Comparison of ENCODE assay signal across 8 mouse cellular contexts in genomic region chr1:86531547-86532321, GRCm38 (mm10). TPM values are rescaled to one million over a fixed set of nuclear protein-coding genes. Genes with fewer than 3 reads are reported as not detected.
DNase-seq lines count a peak whose midpoint lies in the region; ATAC-seq lines count a peak whose summit lies in the region.

No protein-coding gene starts in this region.

- H3K4me2 ChIP-seq in kidney, embryonic 16.5 days (replicated peaks; ENCODE audit: low read depth, low read length) = peak overlapping the region; percentile 24
- H3K4me2 ChIP-seq in midbrain, embryonic 15.5 days = peak overlapping the region; percentile 24

- H3K4me3 ChIP-seq in forebrain, embryonic 10.5 days = peak overlapping the region; percentile 33
- H3K4me3 ChIP-seq in kidney, embryonic 16.5 days (ENCODE audit: low read length) = peak overlapping the region; percentile 18; the same call in 1 of the 2 replicates
- H3K4me3 ChIP-seq in midbrain, embryonic 15.5 days = peak overlapping the region; percentile 3; the same call in 1 of the 2 replicates

- peak; percentile 49 for ATAC-seq in kidney, embryonic 16.5 days (ENCODE audit: low FRiP score, low TSS enrichment)
- ATAC-seq in midbrain, embryonic 15.5 days (replicated peaks) = peak; percentile 16
- no peak for ATAC-seq in inflammation-experienced regulatory T-cells, adult 6 months

- H3K4me1 ChIP-seq in forebrain, embryonic 10.5 days = peaks cover 39% of the 10 kb centered on the region
- H3K4me1 ChIP-seq in kidney, embryonic 16.5 days (ENCODE audit: insufficient read depth, low read length) = peaks cover 31% of the 10 kb centered on the region
- peaks cover 39% of the 10 kb centered on the region for H3K4me1 ChIP-seq in midbrain, embryonic 15.5 days

- peak overlapping the region; percentile 45 for H3K27ac ChIP-seq in forebrain, embryonic 10.5 days
- peak overlapping the region; percentile 71 for H3K27ac ChIP-seq in kidney, embryonic 16.5 days (ENCODE audit: low read length)
- H3K27ac ChIP-seq in midbrain, embryonic 15.5 days = peak overlapping the region; percentile 47

- 5% methylated on average over 13 of the region's 13 CpGs for WGBS in forebrain, embryonic 10.5 days
- WGBS in kidney, embryonic 16.5 days = 4% methylated on average over 13 of the region's 13 CpGs
- 7% methylated on average over 13 of the region's 13 CpGs for WGBS in midbrain, embryonic 15.5 days

- H3K9ac ChIP-seq in kidney, embryonic 16.5 days (replicated peaks; ENCODE audit: low read length) = peak overlapping the region; percentile 52
- no peak overlapping the region for H3K9ac ChIP-seq in midbrain, embryonic 15.5 days

- H3K36me3 ChIP-seq in forebrain, embryonic 10.5 days (replicated peaks) = peaks cover 63% of the 10 kb centered on the region
- peaks cover 31% of the 10 kb centered on the region for H3K36me3 ChIP-seq in kidney, embryonic 16.5 days (ENCODE audit: insufficient read depth, low read length)
- peaks cover 8% of the 10 kb centered on the region; the same call in 1 of the 2 replicates for H3K36me3 ChIP-seq in midbrain, embryonic 15.5 days (replicated peaks)

- DNase-seq in testis, postnatal 14 days (ENCODE audit: low spot score) = peak; percentile 36
- DNase-seq in testis, postnatal 10 days (ENCODE audit: low spot score) = no peak
- DNase-seq in forebrain, embryonic 10.5 days (ENCODE audit: extremely low spot score, low spot score) = peak; percentile 76
- no peak for DNase-seq in right cerebral cortex, postnatal 36 days (ENCODE audit: low spot score in 2 of 2)
- no peak for DNase-seq in left cerebral cortex, adult 9 months (ENCODE audit: low spot score in 2 of 2)

- peaks cover 4% of the 10 kb centered on the region; the same call in 1 of the 2 replicates for H3K9me3 ChIP-seq in forebrain, embryonic 10.5 days
- no peaks in the 10 kb centered on the region; the same call in 1 of the 2 replicates for H3K9me3 ChIP-seq in kidney, embryonic 16.5 days (ENCODE audit: low read length)
- H3K9me3 ChIP-seq in midbrain, embryonic 15.5 days = no peaks in the 10 kb centered on the region

- no peaks in the 10 kb centered on the region for H3K27me3 ChIP-seq in forebrain, embryonic 10.5 days (ENCODE audit: poor library complexity, severe bottlenecking)
- H3K27me3 ChIP-seq in kidney, embryonic 16.5 days (ENCODE audit: insufficient read depth, low read length) = no peaks in the 10 kb centered on the region
- H3K27me3 ChIP-seq in midbrain, embryonic 15.5 days (replicated peaks) = no peaks in the 10 kb centered on the region

RNA-seq across cellular contexts. Expression of gene Ptma, which starts 5.2 kb away (rescaled TPM):
- 2,941 and 3,273 TPM in 2 replicates for polyA plus RNA-seq in forebrain, embryonic 10.5 days (2016; fragmentation: Nextera tagmentation; extraction: Ambion mirVana)
- polyA plus RNA-seq in kidney, embryonic 16.5 days (2015; fragmentation: Nextera tagmentation; extraction: Ambion mirVana) = 2,279 and 2,662 TPM in 2 replicates
- 1,373 and 1,532 TPM in 2 replicates for polyA plus RNA-seq in midbrain, embryonic 15.5 days (2015; fragmentation: Nextera tagmentation; extraction: Ambion mirVana)
- polyA plus RNA-seq in inflammation-experienced regulatory T-cells, adult 6 months (2017; shearing (Covaris generic)) = 1,000 to 10,000 TPM; 2,583 to 3,807 (median 2,925) TPM

RNA-seq across cellular contexts. Expression of gene Pde6d, which starts 50.7 kb away (rescaled TPM):
- 64.3 and 68.0 TPM in 2 replicates for polyA plus RNA-seq in forebrain, embryonic 10.5 days (2016; fragmentation: Nextera tagmentation; extraction: Ambion mirVana)
- 50.9 and 52.8 TPM in 2 replicates for polyA plus RNA-seq in kidney, embryonic 16.5 days (2015; fragmentation: Nextera tagmentation; extraction: Ambion mirVana)
- 103 and 106 TPM in 2 replicates for polyA plus RNA-seq in midbrain, embryonic 15.5 days (2015; fragmentation: Nextera tagmentation; extraction: Ambion mirVana)
- 10 to 100 TPM; 17.7 to 21.6 (median 18.1) TPM for polyA plus RNA-seq in inflammation-experienced regulatory T-cells, adult 6 months (2017; shearing (Covaris generic))

RNA-seq across cellular contexts. Expression of gene Cops7b, which starts 51.0 kb away (rescaled TPM):
- 74.3 and 75.9 TPM in 2 replicates for polyA plus RNA-seq in forebrain, embryonic 10.5 days (2016; fragmentation: Nextera tagmentation; extraction: Ambion mirVana)
- polyA plus RNA-seq in kidney, embryonic 16.5 days (2015; fragmentation: Nextera tagmentation; extraction: Ambion mirVana) = 45.4 and 47.6 TPM in 2 replicates
- polyA plus RNA-seq in midbrain, embryonic 15.5 days (2015; fragmentation: Nextera tagmentation; extraction: Ambion mirVana) = 67.3 and 68.9 TPM in 2 replicates
- polyA plus RNA-seq in inflammation-experienced regulatory T-cells, adult 6 months (2017; shearing (Covaris generic)) = 10 to 100 TPM; 14.5 to 17.0 (median 15.8) TPM

Comparison
In these comparisons a context has a peak if more than half of its experiments do, and no peak if none do; other contexts are left out.
1. DNase-seq: peak in testis, postnatal 14 days (single experiment) and forebrain, embryonic 10.5 days (single experiment); none in testis, postnatal 10 days (single experiment), right cerebral cortex, postnatal 36 days (0 of 2) and left cerebral cortex, adult 9 months (0 of 2).
2. Peak in every context shown above with its lines, with median percentiles within 50 percentile points of each other: H3K27ac ChIP-seq and H3K4me3 ChIP-seq.